Mouse (Mus musculus): ENCODE measurements around the gene Zfyve1.
A peak's percentile ranks its signal among the peaks of the same experiment; 100 is the strongest.

The Zfyve1 gene

GRCm38 (mm10) chr12:83520311-83520890 is 76.6 kb downstream of the Zfyve1 start, which contains the start of gene Dcaf4:
TSS of gene Dcaf4 (plus strand) at chr12:83520466.
- peak; percentile 97 for DNase-seq

- no peak for DNase-seq
Measured at GRCm38 (mm10) chr12:83517580-83517979, 79.4 kb downstream of the Zfyve1 start.

GRCm38 (mm10) chr12:83514216-83514615 is 82.8 kb downstream of the Zfyve1 start:
- no peak for DNase-seq

- DNase-seq, result no peak
Measured at GRCm38 (mm10) chr12:83513185-83513584, 83.8 kb downstream of the Zfyve1 start.

GRCm38 (mm10) chr12:83512783-83513182 is 84.2 kb downstream of the Zfyve1 start:
- no peak for DNase-seq

- no peak for DNase-seq
Measured at GRCm38 (mm10) chr12:83510586-83510985, 86.4 kb downstream of the Zfyve1 start.

- no peak for DNase-seq
Measured at GRCm38 (mm10) chr12:83506543-83506942, 90.5 kb downstream of the Zfyve1 start.

GRCm38 (mm10) chr12:83502190-83502589 is 94.8 kb downstream of the Zfyve1 start:
- DNase-seq, result peak; percentile 79

GRCm38 (mm10) chr12:83499256-83499655 is 97.8 kb downstream of the Zfyve1 start:
- DNase-seq, result no peak

GRCm38 (mm10) chr12:83497959-83498358 is 99.1 kb downstream of the Zfyve1 start:
- DNase-seq, result no peak

- no peak for DNase-seq
Measured at GRCm38 (mm10) chr12:83496736-83497135, 100.3 kb downstream of the Zfyve1 start.

Measured in cerebellum, adult 8-10 months (tissue).